Mouse (Mus musculus): ENCODE measurements around the gene Cd72.

GRCm38 (mm10) chr4:43453413-43453812, 1.0 kb downstream of the Cd72 start:
- no peak for TF ChIP-seq CTCF (IDR thresholded peaks at IDR 0.05; ENCODE audit: control insufficient read depth, insufficient read depth, insufficient read length)
- no peak for TF ChIP-seq MAX (IDR thresholded peaks at IDR 0.05)
